Mouse (Mus musculus) myocyte (in vitro differentiated cells): ENCODE data around the gene Gsdme. TPM values are rescaled to one million over a fixed set of nuclear protein-coding genes. Genes with fewer than 3 reads are reported as not detected.

Source experiments
- H3K27me3 ChIP-seq: one replicate; pipeline ENCODE4 v1.6.1; 2011; ENCODE audit not compliant: control insufficient read depth, insufficient read depth, insufficient read length
- H3K36me3 ChIP-seq: one replicate; pipeline ENCODE4 v1.6.1; 2011; ENCODE audit not compliant: control insufficient read depth, insufficient read depth
- H3K4me2 ChIP-seq: one replicate; pipeline ENCODE4 v1.6.1; 2011; ENCODE audit warnings: low read depth, control low read depth
- H3K4me3 ChIP-seq: one replicate; pipeline ENCODE4 v1.5.1; 2011; ENCODE audit warnings: mild to moderate bottlenecking, control low read depth, moderate library complexity
- H3K79me2 ChIP-seq: one replicate; pipeline ENCODE4 v1.6.1; 2011; ENCODE audit not compliant: control insufficient read depth, insufficient read depth
- H3ac ChIP-seq: one replicate; pipeline ENCODE4 v1.6.1; 2011; ENCODE audit not compliant: control insufficient read depth, insufficient read length
- CEBPB ChIP-seq: IDR thresholded peaks from 2 replicates; pipeline ENCODE4 v1.6.1; 2011; ENCODE audit warnings: mild to moderate bottlenecking, moderate library complexity; ENCODE audit not compliant: poor library complexity, insufficient read depth, severe bottlenecking
- E2F4 ChIP-seq: IDR thresholded peaks from one replicate; pipeline ENCODE4 v1.6.1; 2011; ENCODE audit warnings: mild to moderate bottlenecking, control low read depth, moderate library complexity; ENCODE audit not compliant: insufficient read depth
- MAX ChIP-seq: IDR thresholded peaks from one replicate; pipeline ENCODE4 v1.6.1; 2011; ENCODE audit warnings: low read depth, mild to moderate bottlenecking, control low read depth
- MYOD1 ChIP-seq, 3 experiments: IDR thresholded peaks; one replicate each; pipeline ENCODE4 v1.6.1; 2011; ENCODE audit warnings: control low read depth in 2 of 3, low read depth in 2 of 3, mild to moderate bottlenecking in 2 of 3, moderate library complexity in 1 of 3; ENCODE audit not compliant: insufficient read length in 2 of 3, control insufficient read depth in 1 of 3
- MYOG ChIP-seq, 3 experiments: IDR thresholded peaks; one replicate each; pipeline ENCODE4 v1.6.1; 2011; ENCODE audit warnings: control low read depth in 2 of 3, low read depth in 2 of 3, mild to moderate bottlenecking in 2 of 3; ENCODE audit not compliant: insufficient read length in 2 of 3, control insufficient read depth in 1 of 3, insufficient read depth in 1 of 3
- POLR2A ChIP-seq: IDR thresholded peaks from one replicate; pipeline ENCODE4 v1.6.1; 2011; ENCODE audit warnings: low read depth, mild to moderate bottlenecking, control low read depth, moderate library complexity; ENCODE audit not compliant: insufficient read length
- POLR2AphosphoS2 ChIP-seq: IDR thresholded peaks from one replicate; pipeline ENCODE4 v1.6.1; 2011; ENCODE audit warnings: low read depth, control low read depth; ENCODE audit not compliant: insufficient read length
- REST ChIP-seq: IDR thresholded peaks from one replicate; pipeline ENCODE4 v1.6.1; 2011; ENCODE audit warnings: mild to moderate bottlenecking, control low read depth, moderate library complexity; ENCODE audit not compliant: insufficient read depth, insufficient read length
- SRF ChIP-seq: IDR thresholded peaks from one replicate; pipeline ENCODE4 v1.6.1; 2011; ENCODE audit warnings: low read depth; ENCODE audit not compliant: control insufficient read depth, insufficient read length
- TCF12 ChIP-seq: IDR thresholded peaks from one replicate; pipeline ENCODE4 v1.6.1; 2011; ENCODE audit warnings: mild to moderate bottlenecking, control low read depth; ENCODE audit not compliant: poor library complexity, insufficient read depth, severe bottlenecking
- TCF3 ChIP-seq: IDR thresholded peaks from one replicate; pipeline ENCODE4 v1.6.1; 2011; ENCODE audit warnings: low read depth, control low read depth; ENCODE audit not compliant: insufficient read length
- USF1 ChIP-seq: IDR thresholded peaks from one replicate; pipeline ENCODE4 v1.6.1; 2011; ENCODE audit warnings: low read depth, mild to moderate bottlenecking, control low read depth, moderate library complexity
- polyA plus RNA-seq: library from polyadenylated mRNA; unstranded; fragments of >200 nt; fragmentation: generic; extraction: Trizol; gene quantifications from one replicate; pipeline ENCODE4 v1.2.1, GENCODE M21; 2012; ENCODE audit warnings: missing spikeins

Gene Gsdme
- polyA plus RNA-seq, 1 experiment = 4.7 TPM

DNA sequence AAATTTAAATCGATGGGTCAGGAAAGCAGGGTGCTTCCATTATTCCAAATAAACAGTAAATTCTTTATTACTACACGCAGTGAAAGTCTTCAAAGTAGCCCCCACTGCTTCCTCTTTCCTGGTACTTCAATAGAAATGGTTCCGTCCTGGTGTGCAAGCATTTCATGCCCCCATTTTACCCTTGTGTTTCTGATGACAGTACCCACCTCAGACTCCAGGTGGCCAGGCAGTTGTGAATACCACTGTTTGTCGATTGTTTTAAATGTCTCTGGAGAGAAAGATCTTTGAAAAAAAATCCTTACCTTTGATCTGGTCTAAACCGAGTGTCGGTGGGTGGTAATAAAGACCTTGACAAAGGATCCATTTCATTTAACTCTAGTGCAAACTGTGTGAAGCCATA, 37.0 kb upstream of the Gsdme start:
- no peaks in the 10 kb centered on the region for H3K36me3 ChIP-seq
- H3K27me3 ChIP-seq = no peaks in the 10 kb centered on the region
- no peak overlapping the region for H3K4me2 ChIP-seq
- H3K79me2 ChIP-seq = no peaks in the 10 kb centered on the region
- no peak overlapping the region for H3ac ChIP-seq
- no peak for TF ChIP-seq REST
- no peak for TF ChIP-seq MYOG (IDR thresholded peaks at IDR 0.05; ENCODE audit: control insufficient read depth in 1 of 3, insufficient read depth in 1 of 3, insufficient read length in 2 of 3, low read depth in 2 of 3)
- H3K4me3 ChIP-seq = no peak overlapping the region

DNA sequence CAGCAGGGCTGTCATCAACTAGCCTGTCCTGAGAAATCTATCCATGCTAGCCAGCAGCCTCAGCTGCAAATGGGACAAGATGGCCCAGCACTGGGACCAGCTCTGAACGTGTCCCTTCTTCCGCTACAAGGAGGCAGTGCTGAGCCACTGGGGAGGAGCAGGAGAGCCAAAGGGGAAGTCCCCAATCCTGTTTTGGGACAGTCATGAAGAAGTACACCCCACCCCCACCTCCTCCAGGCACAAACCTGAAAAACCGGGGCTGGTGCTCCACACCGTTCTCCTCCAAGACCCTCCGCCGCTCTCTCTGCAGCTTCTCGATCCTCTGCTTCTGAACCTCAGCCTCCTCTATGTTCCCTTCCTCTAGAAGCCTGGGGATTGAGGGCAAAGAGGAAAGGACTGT, 35.4 kb upstream of the Gsdme start:
- H3ac ChIP-seq = no peak overlapping the region
- H3K4me3 ChIP-seq = no peak overlapping the region
- no peaks in the 10 kb centered on the region for H3K27me3 ChIP-seq
- H3K36me3 ChIP-seq = no peaks in the 10 kb centered on the region
- TF ChIP-seq CEBPB (no peak), POLR2AphosphoS2 (no peak), TCF12 (no peak), MAX (no peak), SRF (no peak), TCF3 (no peak), POLR2A (no peak), REST (no peak), USF1 (no peak), MYOG (IDR thresholded peaks at IDR 0.05; ENCODE audit: control insufficient read depth in 1 of 3, insufficient read depth in 1 of 3, insufficient read length in 2 of 3, low read depth in 2 of 3) (no peak), MYOD1 (IDR thresholded peaks at IDR 0.05; ENCODE audit: control insufficient read depth in 1 of 3, insufficient read length in 2 of 3, low read depth in 2 of 3) (no peak), E2F4 (no peak)
- H3K4me2 ChIP-seq = no peak overlapping the region
- H3K79me2 ChIP-seq = no peaks in the 10 kb centered on the region

DNA sequence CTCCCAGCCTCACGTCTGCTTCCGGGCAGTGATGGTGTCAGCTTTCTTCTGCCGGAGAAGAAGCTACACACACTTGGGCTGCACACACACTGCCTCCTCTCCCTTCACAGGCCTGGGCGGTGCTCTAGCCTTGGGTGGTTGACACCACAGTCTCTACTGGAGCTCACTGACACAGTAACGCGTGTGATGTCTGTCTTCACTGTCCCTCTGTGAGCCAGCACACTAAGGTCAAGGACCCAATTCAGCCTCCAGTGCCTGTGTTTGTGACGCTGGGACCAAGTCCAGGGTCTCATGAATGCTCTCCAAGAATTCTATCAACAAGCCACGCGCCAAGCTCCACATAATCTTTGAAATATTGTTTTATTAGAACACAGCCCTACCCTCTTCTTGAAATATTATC, 34.0 kb upstream of the Gsdme start:
- no peaks in the 10 kb centered on the region for H3K36me3 ChIP-seq
- no peak overlapping the region for H3ac ChIP-seq

DNA sequence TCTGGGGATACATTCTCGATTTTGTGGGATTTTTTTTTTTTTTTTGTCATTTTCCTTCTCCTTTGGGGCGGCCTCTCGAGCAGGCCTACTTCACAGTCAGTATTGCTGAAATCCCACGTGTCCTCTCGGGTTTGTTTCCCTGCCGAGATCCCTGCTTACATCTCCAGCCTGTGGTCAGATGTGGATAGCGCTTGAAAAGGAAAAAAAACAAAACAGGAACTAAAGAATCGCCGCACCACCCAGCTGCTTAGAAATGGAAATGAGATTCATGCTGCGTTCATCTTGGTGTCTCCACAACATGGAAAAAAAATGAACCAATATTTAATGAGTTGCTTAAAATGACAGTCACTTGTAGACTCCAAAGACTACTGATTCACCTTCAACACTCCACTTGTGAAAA, 31.5 kb upstream of the Gsdme start:
- H3K36me3 ChIP-seq = no peaks in the 10 kb centered on the region
- no peak for TF ChIP-seq CEBPB
- TF ChIP-seq SRF = no peak
- no peak for TF ChIP-seq POLR2A
- TF ChIP-seq USF1 = no peak
- TF ChIP-seq MAX = no peak
- H3K27me3 ChIP-seq = no peaks in the 10 kb centered on the region
- H3K4me3 ChIP-seq = no peak overlapping the region
- no peak overlapping the region for H3ac ChIP-seq
- H3K79me2 ChIP-seq = no peaks in the 10 kb centered on the region
- no peak overlapping the region for H3K4me2 ChIP-seq

More for the DNA sequence above, 34.0 kb upstream of the Gsdme start:
- no peaks in the 10 kb centered on the region for H3K27me3 ChIP-seq
- TF ChIP-seq SRF = no peak
- TF ChIP-seq POLR2A = no peak
- no peak for TF ChIP-seq MYOG (IDR thresholded peaks at IDR 0.05; ENCODE audit: control insufficient read depth in 1 of 3, insufficient read depth in 1 of 3, insufficient read length in 2 of 3, low read depth in 2 of 3)
- TF ChIP-seq MAX = no peak
- TF ChIP-seq REST = no peak
- TF ChIP-seq TCF12 = no peak
- TF ChIP-seq CEBPB = no peak
- TF ChIP-seq POLR2AphosphoS2 = no peak
- no peak for TF ChIP-seq TCF3
- TF ChIP-seq USF1 = no peak
- TF ChIP-seq E2F4 = no peak
- no peak for TF ChIP-seq MYOD1 (IDR thresholded peaks at IDR 0.05; ENCODE audit: control insufficient read depth in 1 of 3, insufficient read length in 2 of 3, low read depth in 2 of 3)
- no peak overlapping the region for H3K4me3 ChIP-seq
- H3K79me2 ChIP-seq = no peaks in the 10 kb centered on the region
- H3K4me2 ChIP-seq = no peak overlapping the region

DNA sequence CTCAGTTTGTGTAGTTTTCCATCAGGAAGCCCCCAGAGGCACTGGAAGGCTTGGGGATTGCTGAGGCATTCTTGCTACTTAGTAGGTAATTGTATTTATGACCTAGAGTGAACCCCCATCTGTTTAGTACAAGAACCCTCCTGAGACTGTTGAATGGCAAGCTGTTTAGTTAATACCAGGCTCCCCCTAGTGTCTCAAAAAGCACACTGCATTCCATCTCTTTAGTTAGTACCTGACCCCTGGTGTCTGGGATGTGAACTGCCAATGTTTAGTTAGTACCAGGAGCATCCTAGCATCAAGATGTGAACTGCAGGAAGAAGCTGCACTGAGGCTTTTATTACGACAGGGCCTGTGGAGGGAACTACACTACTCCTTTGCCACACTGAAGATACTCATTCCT, 30.5 kb upstream of the Gsdme start:
- H3K79me2 ChIP-seq = no peaks in the 10 kb centered on the region
- H3K27me3 ChIP-seq = no peaks in the 10 kb centered on the region
- TF ChIP-seq MYOD1 (IDR thresholded peaks at IDR 0.05; ENCODE audit: control insufficient read depth in 1 of 3, insufficient read length in 2 of 3, low read depth in 2 of 3) (no peak), TCF3 (no peak), USF1 (no peak), POLR2A (no peak), CEBPB (no peak), MYOG (IDR thresholded peaks at IDR 0.05; ENCODE audit: control insufficient read depth in 1 of 3, insufficient read depth in 1 of 3, insufficient read length in 2 of 3, low read depth in 2 of 3) (no peak), E2F4 (no peak), SRF (no peak), POLR2AphosphoS2 (no peak), TCF12 (no peak), MAX (no peak), REST (no peak)
- H3K36me3 ChIP-seq = no peaks in the 10 kb centered on the region
- no peak overlapping the region for H3K4me2 ChIP-seq
- no peak overlapping the region for H3ac ChIP-seq
- no peak overlapping the region for H3K4me3 ChIP-seq
